Mouse (Mus musculus) cortical plate, adult 2 months (tissue): ENCODE measurements around the gene Zfp672.

Source experiments
- CTCF ChIP-seq: fragments of 200-500 bp; IDR thresholded peaks from 2 replicates; pipeline ENCODE4 v1.5.1; 2011; ENCODE audit warnings: mild to moderate bottlenecking, control low read depth, low read length; ENCODE audit not compliant: insufficient read depth; ENCODE audit errors: extremely low read depth
- POLR2A ChIP-seq: fragments of 200-500 bp; IDR thresholded peaks from 2 replicates; pipeline ENCODE4 v1.6.1; 2011; ENCODE audit warnings: mild to moderate bottlenecking, low read length, control low read depth; ENCODE audit not compliant: insufficient read depth; ENCODE audit errors: extremely low read depth

GRCm38 (mm10) chr11:58354927-58355326 lies 24.8 kb upstream of the Zfp672 start:
- no peak for TF ChIP-seq CTCF
- no peak for TF ChIP-seq POLR2A
